Mouse (Mus musculus) mouse embryonic stem cell (cell line): ENCODE results near the gene Ppil6.

Source experiments
- in situ Hi-C, 2 experiments: fragments of 300-500 bp; cut with MboI; formaldehyde crosslinking; loops; 1 replicate in 1 of 2; 3 replicates in 1 of 2; pipeline ENCODE4 v1.14.3; 2019 to 2020; ENCODE audit warnings: low sequenced_read_pairs in 2 of 2, low pct_unique_long_range_greater_than_20kb in 1 of 2, mixed read lengths in 1 of 2; ENCODE audit not compliant: unreplicated experiment in 1 of 2

Ppil6 gene

GRCm38 (mm10) chr10:41476171-41477017 is 13.8 kb upstream of the Ppil6 start, which contains the start of gene Mical1:
Mical1 (plus strand) TSS chr10:41476314.
- in situ Hi-C loops, result no loop called here

GRCm38 (mm10) chr10:41477018-41477277 is 13.3 kb upstream of the Ppil6 start:
- in situ Hi-C loops, result no loop called here

- in situ Hi-C loops, result no loop called here
These were observed 12.7 kb upstream of the Ppil6 start for GRCm38 (mm10) chr10:41477278-41478181.

GRCm38 (mm10) chr10:41479961-41480360 is 10.3 kb upstream of the Ppil6 start:
- in situ Hi-C loops, result loop anchor here in 1 of 2 experiments (10.0 kb wide), 1 partner anchor 185 kb away; no protein-coding TSS in a partner anchor

- in situ Hi-C loops, result loop anchor here in 1 of 2 experiments (10.0 kb wide), 1 partner anchor 186 kb away; no protein-coding TSS in a partner anchor
These were observed 9.0 kb upstream of the Ppil6 start for GRCm38 (mm10) chr10:41480938-41481880.

GRCm38 (mm10) chr10:41482446-41482845 is 7.8 kb upstream of the Ppil6 start:
- in situ Hi-C loops, result loop anchor here in 1 of 2 experiments (10.0 kb wide), 1 partner anchor 188 kb away; no protein-coding TSS in a partner anchor

GRCm38 (mm10) chr10:41485778-41486177 is 4.5 kb upstream of the Ppil6 start:
- in situ Hi-C loops, result loop anchor here in 1 of 2 experiments (10.0 kb wide), 1 partner anchor 191 kb away; no protein-coding TSS in a partner anchor

GRCm38 (mm10) chr10:41486506-41487170 is 3.6 kb upstream of the Ppil6 start:
- in situ Hi-C loops, result loop anchor here in 1 of 2 experiments (10.0 kb wide), 1 partner anchor 192 kb away; no protein-coding TSS in a partner anchor

GRCm38 (mm10) chr10:41488877-41489276 is 1.4 kb upstream of the Ppil6 start:
- in situ Hi-C loops, result loop anchor here in 1 of 2 experiments (10.0 kb wide), 1 partner anchor 194 kb away; no protein-coding TSS in a partner anchor

- in situ Hi-C loops, result loop anchor here in 1 of 2 experiments (10.0 kb wide), 1 partner anchor 194 kb away; no protein-coding TSS in a partner anchor
These were observed 945 bp upstream of the Ppil6 start for GRCm38 (mm10) chr10:41489294-41489693.

- in situ Hi-C loops, result no loop called here
These were observed 257 bp downstream of the Ppil6 start for GRCm38 (mm10) chr10:41490518-41490873.

- in situ Hi-C loops, result no loop called here
These were observed 872 bp downstream of the Ppil6 start for GRCm38 (mm10) chr10:41491111-41491510.

- in situ Hi-C loops, result loop anchor here (10.0 kb wide), 3 partner anchors 66 to 496 kb away; partner anchors contain the start of genes Ak9 (in 1 of the 2) and Fig4 (in 1 of the 2)
These were observed 10.7 kb downstream of the Ppil6 start for GRCm38 (mm10) chr10:41500941-41501340.

GRCm38 (mm10) chr10:41504996-41505395 is 14.8 kb downstream of the Ppil6 start:
- in situ Hi-C loops, result loop anchor here (5.0 to 10.0 kb wide), 4 partner anchors 70 to 500 kb away; partner anchors contain the start of genes Ak9 (in 1 of the 2) and Fig4 (in 1 of the 2)

- in situ Hi-C loops, result loop anchor here (5.0 to 10.0 kb wide), 4 partner anchors 71 to 501 kb away; partner anchors contain the start of genes Ak9 (in 1 of the 2) and Fig4 (in 1 of the 2)
These were observed 15.2 kb downstream of the Ppil6 start for GRCm38 (mm10) chr10:41505446-41505845.

GRCm38 (mm10) chr10:41509160-41509559 is 18.9 kb downstream of the Ppil6 start:
- in situ Hi-C loops, result loop anchor here (5.0 to 10.0 kb wide), 4 partner anchors 74 to 504 kb away; partner anchors contain the start of genes Ak9 (in 1 of the 2) and Fig4 (in 1 of the 2)

GRCm38 (mm10) chr10:41514301-41514700 is 24.1 kb downstream of the Ppil6 start:
- in situ Hi-C loops, result loop anchor here in 1 of 2 experiments (10.0 kb wide), 1 partner anchor 120 kb away; no protein-coding TSS in a partner anchor
